Mouse (Mus musculus) liver, embryonic 15.5 days (tissue): ENCODE results near the gene Extl1. TPM values are rescaled to one million over a fixed set of nuclear protein-coding genes. Genes with fewer than 3 reads are reported as not detected.

ENCODE experiments used
- ATAC-seq: fragments of 200-750 bp; cut with Nextera tagmentation; 2 replicates; pipeline ENCODE4 v1.8.0; 2017; ENCODE audit warnings: moderate number of reproducible peaks, mild to moderate bottlenecking, moderate library complexity; ENCODE audit not compliant: insufficient read depth
- H3K27ac ChIP-seq: fragments of 300-500 bp; sonication (generic); replicated peaks from 2 replicates; pipeline ENCODE4 v1.5.1; 2015; ENCODE audit warnings: mild to moderate bottlenecking, inconsistent platforms
- H3K27me3 ChIP-seq: fragments of 300-500 bp; sonication (generic); 2 replicates; pipeline ENCODE4 v1.6.1; 2015; ENCODE audit warnings: mild to moderate bottlenecking, inconsistent platforms
- H3K36me3 ChIP-seq: fragments of 300-500 bp; sonication (generic); replicated peaks from 2 replicates; pipeline ENCODE4 v1.6.1; 2015; ENCODE audit warnings: moderate library complexity, mild to moderate bottlenecking, inconsistent platforms
- H3K4me1 ChIP-seq: fragments of 300-500 bp; sonication (generic); replicated peaks from 2 replicates; pipeline ENCODE4 v1.6.1; 2015; ENCODE audit warnings: inconsistent platforms
- H3K4me2 ChIP-seq: fragments of 300-500 bp; sonication (generic); 2 replicates; pipeline ENCODE4 v1.6.1; 2015; ENCODE audit warnings: moderate library complexity, mild to moderate bottlenecking, inconsistent platforms
- H3K4me3 ChIP-seq: fragments of 300-500 bp; sonication (generic); replicated peaks from 2 replicates; pipeline ENCODE4 v1.5.1; 2015; ENCODE audit warnings: mild to moderate bottlenecking, inconsistent platforms
- H3K9ac ChIP-seq: fragments of 300-500 bp; sonication (generic); 2 replicates; pipeline ENCODE4 v1.6.1; 2015; ENCODE audit warnings: moderate library complexity, mild to moderate bottlenecking, inconsistent platforms
- H3K9me3 ChIP-seq: fragments of 300-500 bp; sonication (generic); replicated peaks from 2 replicates; pipeline ENCODE4 v1.6.1; 2016; ENCODE audit warnings: inconsistent platforms
- WGBS: fragments of 180-500 bp; shearing (Covaris S2); methylation state at CpG from one replicate; pipeline ENCODE4 v1.1.7; 2015; ENCODE audit warnings: mixed read lengths; ENCODE audit not compliant: insufficient replicate concordance; 5-methylcytosine and 5-hydroxymethylcytosine counted together
- polyA plus RNA-seq: library from polyadenylated mRNA; unstranded; fragments of >200 nt; fragmentation: Nextera tagmentation; extraction: Ambion mirVana; gene quantifications from 2 replicates; pipeline ENCODE4 v1.2.1, GENCODE M21; 2015

Gene Extl1
- polyA plus RNA-seq, 1 experiment from 2014 or later = 0.09 TPM

DNA sequence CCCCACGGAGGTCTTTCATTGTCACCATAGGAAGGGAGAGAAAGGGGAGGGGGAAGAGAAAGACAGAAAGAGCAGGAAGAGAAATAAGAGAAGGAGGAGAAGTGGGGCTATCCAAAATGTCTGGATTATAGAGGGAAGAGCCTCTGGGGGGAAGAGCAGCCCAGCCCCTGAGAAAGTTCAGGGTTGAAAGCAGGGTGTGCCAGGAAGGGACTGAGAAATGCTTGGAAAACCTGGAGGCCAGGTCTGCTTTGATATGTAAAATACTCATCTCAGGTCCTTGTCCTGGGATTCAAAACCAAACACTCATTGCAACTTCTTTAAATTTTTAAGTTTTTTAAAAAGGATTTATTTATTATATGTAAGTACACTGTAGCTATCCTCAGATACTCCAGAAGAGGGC is 8.0 kb upstream of the Extl1 start:
- no peak for ATAC-seq
- WGBS = 64% methylated on average over 1 of the region's 1 CpGs
- peaks cover 11% of the 10 kb centered on the region; the same call in 1 of the 2 replicates for H3K4me1 ChIP-seq

DNA sequence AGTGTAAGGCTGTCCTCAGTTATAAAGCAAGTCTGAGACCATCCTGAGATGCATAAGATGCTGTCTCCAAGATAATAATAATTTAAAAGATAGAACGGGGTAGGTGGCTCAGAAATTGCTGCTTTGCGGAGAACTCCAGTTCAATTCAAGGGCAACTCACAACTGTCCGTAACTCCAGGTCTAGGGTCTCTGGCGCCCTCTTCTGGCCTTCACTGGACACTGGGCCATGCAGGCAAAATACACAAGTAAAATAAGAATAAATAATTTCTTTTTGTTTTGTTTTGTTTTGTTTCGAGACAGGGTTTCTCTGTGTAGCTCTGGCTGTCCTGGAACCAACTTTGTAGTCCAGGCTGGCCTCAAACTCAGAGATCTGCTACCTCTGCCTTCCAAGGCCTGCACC is 4.7 kb upstream of the Extl1 start:
- no peak for ATAC-seq
- Histone ChIP-seq H3K9ac (no peak overlapping the region), H3K27ac (no peak overlapping the region), H3K36me3 (no peaks in the 10 kb centered on the region), H3K27me3 (peaks cover 5% of the 10 kb centered on the region; the same call in 1 of the 2 replicates), H3K9me3 (no peaks in the 10 kb centered on the region), H3K4me3 (no peak overlapping the region), H3K4me2 (no peak overlapping the region), H3K4me1 (no peaks in the 10 kb centered on the region)
- WGBS = 11% methylated on average over 5 of the region's 5 CpGs

More for the DNA sequence above, 8.0 kb upstream of the Extl1 start:
- Histone ChIP-seq H3K4me3 (no peak overlapping the region), H3K4me2 (no peak overlapping the region), H3K9me3 (no peaks in the 10 kb centered on the region), H3K27me3 (peaks cover 8% of the 10 kb centered on the region; the same call in 1 of the 2 replicates), H3K27ac (no peak overlapping the region), H3K36me3 (no peaks in the 10 kb centered on the region), H3K9ac (no peak overlapping the region)

DNA sequence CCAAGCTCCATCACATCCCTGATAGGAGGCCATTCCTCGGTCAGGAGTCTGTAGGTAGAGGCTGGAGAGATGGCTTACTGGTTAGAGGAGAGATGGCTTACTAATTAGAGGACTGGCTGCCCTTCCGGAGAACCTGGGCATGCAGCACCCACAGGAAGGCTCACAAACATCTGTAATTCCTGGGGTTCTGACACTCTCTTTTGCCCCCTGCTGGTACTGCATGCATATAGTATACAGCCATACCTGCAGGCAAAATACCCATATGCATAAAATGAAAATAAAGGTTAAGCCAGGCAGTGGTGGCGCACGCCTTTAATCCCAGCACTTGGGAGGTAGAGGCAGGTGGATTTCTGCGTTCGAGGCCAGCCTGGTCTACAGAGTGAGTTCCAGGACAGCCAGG is 3.6 kb upstream of the Extl1 start:
- ATAC-seq = no peak
- 53% methylated on average over 6 of the region's 6 CpGs for WGBS

DNA sequence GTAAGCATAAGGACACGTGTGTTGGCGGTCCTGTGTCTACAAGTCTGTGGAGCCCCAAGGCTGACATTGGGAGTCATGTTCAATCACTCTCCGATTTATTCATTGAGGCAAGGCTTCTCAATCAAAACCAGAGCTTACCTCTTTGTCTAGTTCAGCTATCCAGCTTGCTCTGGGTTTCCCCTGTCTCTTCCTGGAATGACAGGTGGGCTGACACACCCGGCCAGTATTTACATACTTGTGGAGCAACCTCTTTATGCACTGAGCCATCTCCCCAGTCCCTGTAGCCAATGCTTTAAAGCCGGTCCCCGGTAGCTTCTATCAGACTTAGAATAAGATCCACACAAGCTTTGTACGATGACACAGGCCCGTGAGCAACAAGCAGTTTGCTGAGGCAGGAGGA is 4.1 kb downstream of the Extl1 start:
- H3K4me3 ChIP-seq = no peak overlapping the region
- 69% methylated on average over 8 of the region's 8 CpGs for WGBS
- H3K36me3 ChIP-seq = no peaks in the 10 kb centered on the region
- H3K27ac ChIP-seq = no peak overlapping the region
- H3K9me3 ChIP-seq = no peaks in the 10 kb centered on the region
- ATAC-seq = no peak
- no peak overlapping the region for H3K9ac ChIP-seq
- H3K4me2 ChIP-seq = no peak overlapping the region
- H3K27me3 ChIP-seq = no peaks in the 10 kb centered on the region
- H3K4me1 ChIP-seq = no peaks in the 10 kb centered on the region

More for the DNA sequence above, 3.6 kb upstream of the Extl1 start:
- no peaks in the 10 kb centered on the region for H3K36me3 ChIP-seq
- no peak overlapping the region for H3K9ac ChIP-seq
- no peaks in the 10 kb centered on the region for H3K4me1 ChIP-seq
- no peak overlapping the region for H3K4me3 ChIP-seq
- no peak overlapping the region for H3K27ac ChIP-seq
- H3K4me2 ChIP-seq = no peak overlapping the region
- H3K9me3 ChIP-seq = no peaks in the 10 kb centered on the region
- H3K27me3 ChIP-seq = peaks cover 5% of the 10 kb centered on the region; the same call in 1 of the 2 replicates

DNA sequence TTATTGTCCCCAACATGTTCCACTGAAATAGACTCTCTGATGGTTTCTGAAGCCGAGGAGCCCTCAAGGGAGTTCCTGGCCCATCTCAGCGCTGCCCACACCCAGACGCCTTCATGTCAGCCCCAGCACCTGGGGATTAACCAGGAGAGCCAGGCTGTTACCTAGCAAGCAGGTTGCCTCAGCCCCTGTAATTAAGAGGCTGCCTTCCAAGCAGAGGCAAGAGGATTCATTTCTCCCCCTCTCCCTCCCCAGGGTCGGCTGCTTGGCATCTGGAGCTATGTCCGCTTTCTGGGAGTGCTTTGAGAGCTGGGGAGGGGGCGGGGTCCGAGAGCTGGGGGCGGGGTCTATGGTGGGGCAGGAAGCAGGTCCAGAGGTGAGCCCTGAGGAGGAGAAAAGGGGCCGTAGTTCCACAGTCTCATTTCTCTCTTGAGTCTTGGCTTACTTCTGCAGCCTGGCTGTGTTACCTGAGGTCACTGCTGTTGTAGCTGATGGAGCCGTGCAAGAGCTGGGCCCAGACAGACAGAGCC is 5.5 kb downstream of the Extl1 start:
- Histone ChIP-seq H3K27ac (no peak overlapping the region), H3K4me2 (no peak overlapping the region), H3K36me3 (no peaks in the 10 kb centered on the region), H3K9ac (no peak overlapping the region), H3K4me3 (no peak overlapping the region), H3K27me3 (peaks cover 11% of the 10 kb centered on the region), H3K9me3 (no peaks in the 10 kb centered on the region), H3K4me1 (no peaks in the 10 kb centered on the region)
- WGBS = 44% methylated on average over 10 of the region's 10 CpGs
- no peak for ATAC-seq

DNA sequence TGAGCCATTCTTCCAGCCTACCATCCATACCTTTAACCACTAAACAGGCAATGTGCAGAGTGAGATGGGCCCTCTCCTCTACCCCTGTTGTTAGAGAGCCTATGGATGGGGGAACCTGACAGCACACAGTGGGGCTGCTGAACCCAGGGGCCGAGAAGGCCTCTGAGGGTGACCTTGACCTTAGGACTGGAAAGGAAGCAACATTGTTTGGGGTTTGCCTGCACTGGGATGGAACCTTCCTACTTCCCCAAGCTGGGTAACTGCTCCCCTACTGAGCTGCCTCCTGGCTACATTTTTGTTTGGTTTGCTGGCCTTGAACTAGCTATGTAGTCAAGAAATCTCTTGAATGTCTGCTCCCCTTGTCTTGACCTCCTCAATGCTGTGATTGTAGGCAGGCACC is 9.3 kb downstream of the Extl1 start:
- no peak overlapping the region for H3K4me2 ChIP-seq
- ATAC-seq = no peak
- no peaks in the 10 kb centered on the region for H3K36me3 ChIP-seq
- WGBS = 52% methylated on average over 1 of the region's 1 CpGs
- H3K4me1 ChIP-seq = peaks cover 21% of the 10 kb centered on the region
- H3K9me3 ChIP-seq = no peaks in the 10 kb centered on the region
- H3K27ac ChIP-seq = no peak overlapping the region
- no peak overlapping the region for H3K4me3 ChIP-seq
- H3K9ac ChIP-seq = no peak overlapping the region
- H3K27me3 ChIP-seq = peaks cover 49% of the 10 kb centered on the region

DNA sequence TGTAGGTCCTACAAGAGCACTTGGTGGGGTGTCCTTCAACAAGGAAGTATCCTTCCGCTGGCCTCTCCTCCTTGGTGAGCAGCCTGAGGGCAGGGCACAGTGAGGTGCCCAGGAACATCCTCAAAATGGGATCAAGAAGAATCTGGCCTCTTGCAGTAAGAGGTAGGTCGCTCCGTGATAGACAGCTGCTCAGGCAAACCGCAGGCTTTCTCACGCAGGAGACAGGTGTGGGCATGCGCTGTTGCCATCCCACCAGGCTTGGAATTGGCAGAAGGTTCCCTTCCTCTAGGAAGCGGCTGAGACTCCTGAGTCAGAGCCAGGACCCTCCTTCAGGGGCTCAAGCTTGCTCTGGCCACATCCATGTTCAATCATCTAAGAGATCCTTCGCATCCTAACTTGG is 10.4 kb downstream of the Extl1 start:
- H3K9me3 ChIP-seq = no peaks in the 10 kb centered on the region
- peaks cover 21% of the 10 kb centered on the region for H3K4me1 ChIP-seq
- ATAC-seq = no peak
- peaks cover 58% of the 10 kb centered on the region for H3K27me3 ChIP-seq
- WGBS = 72% methylated on average over 8 of the region's 8 CpGs
- no peak overlapping the region for H3K4me3 ChIP-seq
- H3K27ac ChIP-seq = no peak overlapping the region
- no peak overlapping the region for H3K4me2 ChIP-seq
- no peak overlapping the region for H3K9ac ChIP-seq
- H3K36me3 ChIP-seq = no peaks in the 10 kb centered on the region

DNA sequence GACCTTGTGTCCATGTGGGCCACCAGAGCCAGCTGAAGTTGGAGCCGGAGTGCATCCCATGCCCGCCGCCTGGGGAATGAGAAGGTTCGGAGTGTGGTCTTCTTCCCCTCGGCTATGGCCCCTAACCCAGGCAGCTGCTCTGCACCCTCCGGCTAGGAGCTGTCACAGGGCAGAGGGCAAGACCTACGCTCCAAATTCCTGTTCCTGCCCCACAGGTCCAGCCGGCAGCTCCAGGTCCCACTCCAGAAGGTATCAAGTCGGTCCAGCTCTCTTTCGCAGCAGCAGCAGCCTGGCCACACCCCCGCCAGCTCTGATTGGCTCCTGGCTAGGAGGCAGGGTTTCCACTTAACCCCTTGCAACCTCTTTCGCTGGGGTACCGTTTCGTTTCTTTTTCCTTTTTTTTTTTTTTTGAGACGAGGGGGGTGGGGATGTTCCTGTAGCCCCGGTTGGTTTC is 11.3 kb downstream of the Extl1 start:
- Histone ChIP-seq H3K4me3 (peak overlapping the region; percentile 46), H3K9ac (no peak overlapping the region), H3K36me3 (no peaks in the 10 kb centered on the region), H3K9me3 (no peaks in the 10 kb centered on the region), H3K4me1 (peaks cover 21% of the 10 kb centered on the region), H3K4me2 (peak overlapping the region; percentile 70), H3K27ac (no peak overlapping the region), H3K27me3 (peaks cover 67% of the 10 kb centered on the region)
- ATAC-seq = no peak
- under 1% methylated on average over 16 of the region's 16 CpGs for WGBS

DNA sequence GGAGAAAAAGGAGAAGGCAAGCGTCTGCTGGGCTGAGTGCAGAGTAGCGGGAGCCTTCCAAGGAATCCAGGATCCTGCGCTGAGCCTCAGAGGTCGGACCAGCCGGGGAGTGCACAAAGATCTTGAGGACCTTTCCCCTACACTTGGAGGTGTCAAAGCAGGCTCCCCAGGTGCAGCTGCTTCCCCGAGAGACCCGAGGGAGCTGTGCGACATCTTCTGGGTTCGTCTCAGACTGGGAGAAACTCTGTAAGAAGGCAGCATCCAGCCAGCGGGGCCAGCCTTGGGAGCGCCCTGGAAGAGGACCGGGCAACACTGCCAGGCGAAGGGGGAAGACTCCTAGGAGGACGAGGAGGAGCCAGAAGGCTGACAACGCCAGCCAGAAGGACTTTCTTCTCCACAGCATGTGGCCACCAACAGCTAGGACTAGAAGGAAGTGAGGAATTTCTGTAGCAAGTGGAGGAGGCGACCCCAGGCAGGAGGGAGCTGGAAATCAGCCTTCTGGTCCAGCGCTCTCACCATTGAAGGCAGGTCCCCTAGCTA is 12.3 kb downstream of the Extl1 start:
- Histone ChIP-seq H3K4me2 (peak overlapping the region; percentile 70; the same call in 1 of the 2 replicates), H3K9ac (no peak overlapping the region), H3K27me3 (peaks cover 68% of the 10 kb centered on the region), H3K9me3 (no peaks in the 10 kb centered on the region), H3K4me1 (peaks cover 21% of the 10 kb centered on the region), H3K4me3 (no peak overlapping the region), H3K27ac (no peak overlapping the region), H3K36me3 (no peaks in the 10 kb centered on the region)
- no peak for ATAC-seq
- 2% methylated on average over 17 of the region's 17 CpGs for WGBS

DNA sequence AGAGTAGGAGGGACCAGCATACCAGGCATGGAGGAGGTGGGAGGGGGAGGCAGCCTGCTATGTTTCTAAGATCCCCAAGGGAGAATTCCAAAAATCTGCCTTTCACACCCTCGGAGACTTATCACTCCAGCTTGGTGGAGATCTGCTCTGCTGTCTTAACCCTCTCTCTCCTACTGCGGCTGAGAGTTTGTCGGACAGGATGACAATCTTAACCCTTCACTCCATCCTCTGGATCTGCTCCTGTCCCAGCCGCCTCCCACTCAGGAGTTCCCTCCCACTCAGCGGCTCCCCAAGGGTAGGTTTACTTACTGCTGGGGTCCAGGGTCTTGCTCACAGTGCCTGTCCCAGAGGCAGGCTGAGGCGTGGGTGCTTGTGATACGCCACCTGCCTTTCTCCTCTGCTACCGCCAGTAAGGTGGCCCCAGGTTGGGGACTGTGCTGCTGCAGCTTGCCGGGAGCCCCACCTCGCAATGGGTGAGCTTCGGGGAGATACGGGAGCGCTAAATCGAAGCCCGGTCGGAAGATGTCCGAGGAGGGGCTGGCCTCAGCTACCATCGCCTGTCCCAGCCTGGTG is 12.9 kb downstream of the Extl1 start:
- H3K27ac ChIP-seq = no peak overlapping the region
- H3K4me1 ChIP-seq = peaks cover 21% of the 10 kb centered on the region
- WGBS = 2% methylated on average over 18 of the region's 18 CpGs
- H3K36me3 ChIP-seq = no peaks in the 10 kb centered on the region
- no peak for ATAC-seq
- peak overlapping the region; percentile 70; the same call in 1 of the 2 replicates for H3K4me2 ChIP-seq
- H3K9ac ChIP-seq = no peak overlapping the region
- H3K9me3 ChIP-seq = no peaks in the 10 kb centered on the region
- no peak overlapping the region for H3K4me3 ChIP-seq
- H3K27me3 ChIP-seq = peaks cover 75% of the 10 kb centered on the region

DNA sequence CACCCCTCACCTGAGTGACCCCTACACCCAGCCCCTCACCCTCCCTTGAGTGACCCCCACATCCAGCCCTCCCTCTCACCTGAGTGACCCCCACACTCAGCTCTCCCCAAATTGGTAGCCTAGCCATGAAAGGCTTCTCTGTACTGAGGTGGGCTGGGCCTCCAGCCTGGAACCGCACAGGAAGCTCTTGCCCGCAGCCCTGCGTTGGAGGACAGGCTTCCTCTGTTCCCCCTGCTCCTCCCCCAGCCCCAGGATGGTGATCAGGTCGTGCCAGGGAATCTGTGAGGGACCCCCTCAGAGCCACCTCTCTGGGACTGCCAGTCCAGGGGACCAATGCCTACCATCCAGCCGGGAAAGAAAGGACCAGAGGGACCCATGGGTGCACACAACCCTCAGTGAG is 18.4 kb downstream of the Extl1 start:
- Histone ChIP-seq H3K36me3 (no peaks in the 10 kb centered on the region), H3K27me3 (peaks cover 60% of the 10 kb centered on the region), H3K9ac (no peak overlapping the region), H3K4me1 (0 out of 2 replicates have a peak, but pooled peaks cover 3% of the 10 kb centered on the region), H3K4me2 (no peak overlapping the region), H3K9me3 (no peaks in the 10 kb centered on the region), H3K27ac (no peak overlapping the region), H3K4me3 (no peak overlapping the region)
- 15% methylated on average over 5 of the region's 5 CpGs for WGBS
- ATAC-seq = no peak
